Mouse (Mus musculus) embryonic stem cell, embryonic (primary cell): ENCODE results near the gene Gm21822.
"Not testable (repeated sequence)": the region's sequence is repeated elsewhere in the genome, so short reads cannot be mapped to it uniquely, and the experiment has no call there.

Source experiments
- CTCF ChIA-PET, 4 experiments: fragments of 300-600 bp in 2 of 4; fragments of 350-600 bp in 2 of 4; sonication (Branson Sonifier 250); formaldehyde crosslinking; loops; one replicate each; lab custom pipeline; 2022; ENCODE audit warnings: inconsistent platforms in 2 of 4; lab: Charles Lee
- POLR2A ChIA-PET, 4 experiments: fragments of 300-600 bp in 2 of 4; fragments of 350-600 bp in 2 of 4; sonication (Branson Sonifier 250); formaldehyde crosslinking; loops; one replicate each; lab custom pipeline; 2022; ENCODE audit warnings: antibody characterized with exemption in 4 of 4, inconsistent platforms in 1 of 4; lab: Charles Lee

The Gm21822 gene

GRCm38 (mm10) chrY:18654182-18654581, at the start of gene Gm21822:
Gm21822 (plus strand) TSS chrY:18654482.
- POLR2A ChIA-PET, CTCF ChIA-PET: not testable (repeated sequence)
